Mouse (Mus musculus): ENCODE measurements around the gene Ehmt1.
A peak's percentile ranks its signal among the peaks of the same experiment; 100 is the strongest.

Ehmt1 gene

DNA sequence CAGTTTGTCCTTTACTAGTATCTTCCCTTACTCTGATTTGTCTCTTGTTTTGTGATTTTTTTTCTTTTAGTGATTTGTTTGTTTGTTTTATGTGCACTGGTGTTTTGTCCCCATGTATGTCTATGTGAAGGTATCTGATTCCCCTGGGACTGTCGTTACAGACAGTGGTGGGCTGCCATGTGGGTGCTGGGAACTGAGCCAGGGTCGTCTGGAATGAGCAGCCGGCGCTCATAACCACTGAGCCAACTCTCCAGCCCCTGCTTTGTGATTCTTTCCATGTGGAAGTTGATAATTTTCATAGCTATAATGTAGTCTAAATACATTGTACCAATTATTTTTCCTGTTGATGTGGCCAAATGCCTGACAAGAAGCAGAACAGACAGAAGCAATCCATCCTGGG lies 148.6 kb downstream of the Ehmt1 start:
- Histone ChIP-seq H3K4me3 (replicated peaks; ENCODE audit: low read length) (no peak overlapping the region), H3K4me1 (replicated peaks; ENCODE audit: low read depth, low read length) (no peaks in the 10 kb centered on the region), H3K9me3 (ENCODE audit: low read length) (no peaks in the 10 kb centered on the region), H3K27me3 (ENCODE audit: insufficient read depth, low read length) (peaks cover 5% of the 10 kb centered on the region), H3K36me3 (ENCODE audit: insufficient read depth, low read length) (no peaks in the 10 kb centered on the region)
- TF ChIP-seq CTCF (conservative IDR thresholded peaks at IDR 0.05; ENCODE audit: low read length) (no peak), POU5F1 (IDR thresholded peaks at IDR 0.05; ENCODE audit: borderline replicate concordance, low read length) (no peak), NANOG (IDR thresholded peaks at IDR 0.05; ENCODE audit: borderline replicate concordance, low read length) (no peak)

DNA sequence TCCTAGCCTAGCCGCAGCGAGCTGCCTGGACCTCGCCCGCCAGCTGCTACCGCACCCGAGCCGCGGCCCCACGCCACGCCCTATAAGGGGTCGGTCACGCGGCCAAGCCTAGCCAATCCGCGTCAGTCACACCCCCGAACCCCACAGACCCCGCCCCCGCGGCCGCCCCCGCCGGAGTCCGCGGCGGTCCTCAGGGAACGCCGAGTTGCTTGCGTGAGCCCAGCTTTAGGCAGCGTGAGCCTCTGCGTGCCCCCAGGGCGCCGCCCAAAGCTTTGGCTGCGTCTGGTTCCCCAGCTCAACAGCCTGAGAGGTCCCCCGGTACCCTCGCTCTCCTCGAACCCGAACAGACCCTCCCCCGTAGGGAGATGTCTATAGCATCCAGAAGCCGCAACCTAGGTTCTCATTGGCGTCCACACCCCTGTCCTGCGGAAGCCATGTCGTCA lies 156.3 kb downstream of the Ehmt1 start, which contains the start of gene Cacna1b:
Gene Cacna1b, minus strand, starts transcription at position 38 of the 443 bp plus-strand sequence.
- peaks cover 61% of the 10 kb centered on the region for H3K27me3 ChIP-seq (ENCODE audit: insufficient read depth, low read length)
- H3K36me3 ChIP-seq (ENCODE audit: insufficient read depth, low read length) = no peaks in the 10 kb centered on the region
- H3K4me3 ChIP-seq (replicated peaks; ENCODE audit: low read length) = peak within 1 kb of the TSS; percentile 88
- TF ChIP-seq POU5F1 (IDR thresholded peaks at IDR 0.05; ENCODE audit: borderline replicate concordance, low read length) = no peak
- no peak for TF ChIP-seq CTCF (conservative IDR thresholded peaks at IDR 0.05; ENCODE audit: low read length)
- TF ChIP-seq NANOG (IDR thresholded peaks at IDR 0.05; ENCODE audit: borderline replicate concordance, low read length) = no peak
- peaks cover 15% of the 10 kb centered on the region for H3K4me1 ChIP-seq (replicated peaks; ENCODE audit: low read depth, low read length)
- no peaks in the 10 kb centered on the region for H3K9me3 ChIP-seq (ENCODE audit: low read length)

DNA sequence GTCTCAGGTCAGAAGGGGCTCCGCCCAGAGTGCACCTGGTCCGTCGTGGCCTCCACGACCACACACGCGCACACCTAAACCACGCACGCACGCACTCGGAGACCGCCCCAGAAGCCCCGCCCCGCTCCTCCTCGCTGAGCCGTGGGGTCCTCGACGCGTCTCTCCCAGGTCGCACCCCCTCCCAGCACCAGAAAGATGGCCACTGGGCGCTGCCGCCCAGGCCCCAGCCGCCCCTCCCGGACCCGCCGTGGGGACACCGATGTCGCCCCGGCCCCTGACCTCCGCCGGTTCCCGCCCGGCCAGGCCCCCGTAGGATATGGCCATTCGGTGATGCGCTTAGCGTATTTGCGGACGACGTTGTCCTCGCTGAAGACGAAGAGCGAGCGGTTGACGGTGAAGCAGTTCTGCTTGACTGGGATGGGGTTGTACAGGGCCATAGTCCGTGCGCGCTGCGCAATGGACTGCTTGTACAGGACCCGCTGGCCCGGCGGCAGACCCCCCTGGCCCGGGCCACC lies 156.9 kb downstream of the Ehmt1 start:
- H3K4me1 ChIP-seq (replicated peaks; ENCODE audit: low read depth, low read length) = peaks cover 15% of the 10 kb centered on the region
- peak overlapping the region; percentile 88 for H3K4me3 ChIP-seq (replicated peaks; ENCODE audit: low read length)
- H3K27me3 ChIP-seq (ENCODE audit: insufficient read depth, low read length) = peaks cover 63% of the 10 kb centered on the region
- no peaks in the 10 kb centered on the region for H3K9me3 ChIP-seq (ENCODE audit: low read length)
- H3K36me3 ChIP-seq (ENCODE audit: insufficient read depth, low read length) = no peaks in the 10 kb centered on the region
- no peak for TF ChIP-seq POU5F1 (IDR thresholded peaks at IDR 0.05; ENCODE audit: borderline replicate concordance, low read length)
- TF ChIP-seq CTCF (conservative IDR thresholded peaks at IDR 0.05; ENCODE audit: low read length) = no peak
- no peak for TF ChIP-seq NANOG (IDR thresholded peaks at IDR 0.05; ENCODE audit: borderline replicate concordance, low read length)

DNA sequence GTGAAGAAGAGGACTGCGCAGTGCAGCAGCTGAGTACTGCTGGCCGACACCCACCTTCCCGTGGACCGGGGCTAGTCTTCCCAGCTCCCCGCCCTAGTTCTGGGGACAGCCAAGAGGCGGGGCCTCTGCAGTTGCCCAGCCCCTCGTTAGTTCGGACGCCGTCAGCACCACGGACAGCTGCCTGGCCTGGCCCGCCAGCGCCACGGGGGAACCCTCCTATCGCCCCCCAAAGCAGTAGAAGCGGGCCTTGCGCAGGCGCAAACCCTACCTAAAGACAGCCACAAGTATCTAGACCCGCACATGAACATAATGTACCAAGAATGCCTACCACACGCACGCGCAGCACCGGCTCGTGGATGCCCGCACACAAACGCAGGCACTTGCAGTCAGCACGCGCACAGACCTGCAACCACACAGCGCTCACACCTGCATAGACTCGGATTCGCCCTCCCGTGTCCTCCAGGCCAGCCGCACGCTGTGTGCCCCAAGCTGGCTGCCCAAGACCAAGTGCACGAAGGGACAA lies 157.4 kb downstream of the Ehmt1 start:
- peaks cover 67% of the 10 kb centered on the region for H3K27me3 ChIP-seq (ENCODE audit: insufficient read depth, low read length)
- no peaks in the 10 kb centered on the region for H3K36me3 ChIP-seq (ENCODE audit: insufficient read depth, low read length)
- no peaks in the 10 kb centered on the region for H3K9me3 ChIP-seq (ENCODE audit: low read length)
- peak overlapping the region; percentile 88 for H3K4me3 ChIP-seq (replicated peaks; ENCODE audit: low read length)
- peaks cover 15% of the 10 kb centered on the region for H3K4me1 ChIP-seq (replicated peaks; ENCODE audit: low read depth, low read length)
- TF ChIP-seq CTCF (conservative IDR thresholded peaks at IDR 0.05; ENCODE audit: low read length) (no peak), POU5F1 (IDR thresholded peaks at IDR 0.05; ENCODE audit: borderline replicate concordance, low read length) (no peak), NANOG (IDR thresholded peaks at IDR 0.05; ENCODE audit: borderline replicate concordance, low read length) (no peak)

DNA sequence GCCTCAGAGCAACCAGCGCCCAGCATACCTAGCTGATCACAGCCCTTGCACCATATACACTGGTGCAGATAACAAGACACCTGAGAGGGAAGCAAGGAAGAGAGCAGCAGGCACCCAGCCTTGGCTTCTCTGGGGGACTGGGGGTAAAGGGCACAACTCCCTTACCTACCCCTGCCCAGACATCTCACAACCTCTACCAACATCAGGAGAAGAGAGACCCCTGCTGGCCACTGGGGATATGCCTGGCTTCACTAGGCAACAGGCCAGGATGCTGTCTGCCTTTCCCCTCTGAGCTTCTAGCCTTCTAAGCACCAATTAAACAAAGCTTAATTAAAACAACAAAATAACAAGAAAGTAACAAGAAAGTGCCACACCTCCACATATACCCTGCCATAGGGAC lies 164.1 kb downstream of the Ehmt1 start:
- no peaks in the 10 kb centered on the region for H3K9me3 ChIP-seq (ENCODE audit: low read length)
- H3K36me3 ChIP-seq (ENCODE audit: insufficient read depth, low read length) = no peaks in the 10 kb centered on the region
- peaks cover 24% of the 10 kb centered on the region for H3K27me3 ChIP-seq (ENCODE audit: insufficient read depth, low read length)
- no peak overlapping the region for H3K4me3 ChIP-seq (replicated peaks; ENCODE audit: low read length)
- TF ChIP-seq CTCF (conservative IDR thresholded peaks at IDR 0.05; ENCODE audit: low read length) (peak; percentile 74), NANOG (IDR thresholded peaks at IDR 0.05; ENCODE audit: borderline replicate concordance, low read length) (no peak)
- H3K4me1 ChIP-seq (replicated peaks; ENCODE audit: low read depth, low read length) = no peaks in the 10 kb centered on the region

DNA sequence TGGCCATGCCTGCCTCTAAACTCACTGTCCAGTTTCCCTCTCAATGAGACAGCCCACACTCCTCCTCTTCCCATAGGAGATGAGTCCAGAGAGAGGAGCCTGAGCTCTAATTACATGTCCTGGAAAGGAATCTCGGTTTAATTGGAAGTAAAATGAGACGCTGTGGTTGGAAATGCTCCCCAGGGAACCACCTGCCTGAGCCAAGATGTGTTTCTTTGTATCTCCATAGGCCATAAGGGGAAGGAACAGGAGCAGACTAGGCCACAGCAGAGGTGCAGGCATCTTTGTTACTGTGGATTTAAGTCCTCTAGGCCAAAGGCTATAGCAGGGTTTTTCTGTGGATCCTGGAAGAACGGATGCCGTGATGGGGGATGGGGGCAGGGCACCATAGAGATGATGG lies 166.8 kb downstream of the Ehmt1 start:
- Histone ChIP-seq H3K9me3 (ENCODE audit: low read length) (no peaks in the 10 kb centered on the region), H3K36me3 (ENCODE audit: insufficient read depth, low read length) (no peaks in the 10 kb centered on the region), H3K27me3 (ENCODE audit: insufficient read depth, low read length) (0 out of 2 replicates have a peak, but pooled peaks cover 7% of the 10 kb centered on the region), H3K4me1 (replicated peaks; ENCODE audit: low read depth, low read length) (no peaks in the 10 kb centered on the region), H3K4me3 (replicated peaks; ENCODE audit: low read length) (no peak overlapping the region)
- no peak for TF ChIP-seq NANOG (IDR thresholded peaks at IDR 0.05; ENCODE audit: borderline replicate concordance, low read length)
- no peak for TF ChIP-seq CTCF (conservative IDR thresholded peaks at IDR 0.05; ENCODE audit: low read length)
- TF ChIP-seq POU5F1 (IDR thresholded peaks at IDR 0.05; ENCODE audit: borderline replicate concordance, low read length) = no peak

DNA sequence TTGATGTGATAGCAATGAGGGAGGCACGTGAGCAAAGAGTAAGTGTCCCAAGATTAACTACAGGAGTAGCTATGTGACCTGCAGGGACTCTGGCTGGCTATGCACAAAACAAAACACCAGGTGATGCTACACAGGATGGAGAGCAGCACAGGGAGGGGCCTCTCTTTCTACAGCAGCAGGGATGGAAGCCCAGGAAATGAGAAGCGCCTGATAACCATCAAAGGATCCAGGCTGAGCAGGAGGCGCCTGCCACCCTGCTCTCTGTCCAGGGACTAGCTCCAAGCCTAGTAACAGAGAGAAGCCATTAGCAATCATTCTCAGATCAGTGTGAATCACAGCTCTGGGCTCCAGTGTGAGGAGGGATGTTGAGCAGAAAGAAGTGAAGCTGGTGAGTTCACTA lies 169.4 kb downstream of the Ehmt1 start:
- Histone ChIP-seq H3K4me3 (replicated peaks; ENCODE audit: low read length) (no peak overlapping the region), H3K36me3 (ENCODE audit: insufficient read depth, low read length) (no peaks in the 10 kb centered on the region), H3K27me3 (ENCODE audit: insufficient read depth, low read length) (no peaks in the 10 kb centered on the region), H3K9me3 (ENCODE audit: low read length) (no peaks in the 10 kb centered on the region), H3K4me1 (replicated peaks; ENCODE audit: low read depth, low read length) (no peaks in the 10 kb centered on the region)
- TF ChIP-seq POU5F1 (IDR thresholded peaks at IDR 0.05; ENCODE audit: borderline replicate concordance, low read length) (no peak), NANOG (IDR thresholded peaks at IDR 0.05; ENCODE audit: borderline replicate concordance, low read length) (no peak), CTCF (conservative IDR thresholded peaks at IDR 0.05; ENCODE audit: low read length) (no peak)

DNA sequence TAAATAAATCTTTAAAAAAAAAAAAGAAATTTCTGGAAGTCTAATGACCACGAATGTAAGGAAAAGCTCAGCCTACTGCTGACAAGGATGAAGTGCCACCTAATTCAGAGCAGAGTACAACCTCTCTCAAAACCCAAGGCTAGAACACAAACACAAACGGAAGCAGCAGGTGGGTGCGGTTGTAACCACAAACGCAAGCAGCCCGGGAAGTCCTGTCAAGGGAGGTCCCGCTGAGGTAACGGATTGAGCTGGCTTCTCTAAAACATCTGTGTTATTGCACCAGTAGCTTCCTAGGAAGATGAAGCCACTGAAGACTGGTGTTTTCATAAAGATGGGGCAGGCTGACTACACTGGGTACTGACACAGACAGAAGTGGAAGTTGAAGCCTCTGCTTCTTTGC lies 171.5 kb downstream of the Ehmt1 start:
- no peaks in the 10 kb centered on the region for H3K9me3 ChIP-seq (ENCODE audit: low read length)
- no peak overlapping the region for H3K4me3 ChIP-seq (replicated peaks; ENCODE audit: low read length)
- H3K27me3 ChIP-seq (ENCODE audit: insufficient read depth, low read length) = no peaks in the 10 kb centered on the region
- no peaks in the 10 kb centered on the region for H3K4me1 ChIP-seq (replicated peaks; ENCODE audit: low read depth, low read length)
- TF ChIP-seq POU5F1 (IDR thresholded peaks at IDR 0.05; ENCODE audit: borderline replicate concordance, low read length) = no peak
- TF ChIP-seq CTCF (conservative IDR thresholded peaks at IDR 0.05; ENCODE audit: low read length) = no peak
- no peak for TF ChIP-seq NANOG (IDR thresholded peaks at IDR 0.05; ENCODE audit: borderline replicate concordance, low read length)
- no peaks in the 10 kb centered on the region for H3K36me3 ChIP-seq (ENCODE audit: insufficient read depth, low read length)
